Mouse (Mus musculus) left cerebral cortex, adult 11 months (tissue): ENCODE data around the gene Pkn1.

Experiments
- DNase-seq: peaks from one replicate; pipeline ENCODE4 v3.0.0; 2022; ENCODE audit warnings: low spot score

The Pkn1 gene

GRCm38 (mm10) chr8:83652744-83653661 is 46.0 kb downstream of the Pkn1 start:
- DNase-seq: no peak

- peak; percentile 94 for DNase-seq
Observed at GRCm38 (mm10) chr8:83652030-83652743, 46.8 kb downstream of the Pkn1 start, which contains the start of gene Gipc1. TSS of gene Gipc1 (plus strand) at chr8:83652677.

- DNase-seq: no peak
Observed at GRCm38 (mm10) chr8:83649699-83650098, 49.3 kb downstream of the Pkn1 start.

- DNase-seq: no peak
Observed at GRCm38 (mm10) chr8:83648031-83648430, 50.9 kb downstream of the Pkn1 start.

GRCm38 (mm10) chr8:83647511-83647910 is 51.5 kb downstream of the Pkn1 start:
- DNase-seq: no peak

- DNase-seq: no peak
Observed at GRCm38 (mm10) chr8:83639649-83640048, 59.3 kb downstream of the Pkn1 start.

GRCm38 (mm10) chr8:83638856-83639255 is 60.1 kb downstream of the Pkn1 start:
- no peak for DNase-seq

- no peak for DNase-seq
Observed at GRCm38 (mm10) chr8:83632083-83632707, 66.8 kb downstream of the Pkn1 start.

- DNase-seq: no peak
Observed at GRCm38 (mm10) chr8:83625676-83626299, 73.2 kb downstream of the Pkn1 start.

GRCm38 (mm10) chr8:83624739-83625138 is 74.2 kb downstream of the Pkn1 start:
- no peak for DNase-seq

- no peak for DNase-seq
Observed at GRCm38 (mm10) chr8:83623549-83623948, 75.4 kb downstream of the Pkn1 start.

GRCm38 (mm10) chr8:83622389-83622989 is 76.5 kb downstream of the Pkn1 start:
- DNase-seq: peak; percentile 82

GRCm38 (mm10) chr8:83621691-83622388 is 77.1 kb downstream of the Pkn1 start:
- DNase-seq: no peak

GRCm38 (mm10) chr8:83619568-83620285 is 79.3 kb downstream of the Pkn1 start:
- no peak for DNase-seq

- DNase-seq: no peak
Observed at GRCm38 (mm10) chr8:83618566-83618965, 80.4 kb downstream of the Pkn1 start.

- no peak for DNase-seq
Observed at GRCm38 (mm10) chr8:83617111-83617510, 81.9 kb downstream of the Pkn1 start.

GRCm38 (mm10) chr8:83616625-83617024 is 82.4 kb downstream of the Pkn1 start:
- DNase-seq: no peak
